Mouse (Mus musculus): ENCODE data around the gene Bcor.
A peak's percentile ranks its signal among the peaks of the same experiment; 100 is the strongest.

Gene Bcor

DNA sequence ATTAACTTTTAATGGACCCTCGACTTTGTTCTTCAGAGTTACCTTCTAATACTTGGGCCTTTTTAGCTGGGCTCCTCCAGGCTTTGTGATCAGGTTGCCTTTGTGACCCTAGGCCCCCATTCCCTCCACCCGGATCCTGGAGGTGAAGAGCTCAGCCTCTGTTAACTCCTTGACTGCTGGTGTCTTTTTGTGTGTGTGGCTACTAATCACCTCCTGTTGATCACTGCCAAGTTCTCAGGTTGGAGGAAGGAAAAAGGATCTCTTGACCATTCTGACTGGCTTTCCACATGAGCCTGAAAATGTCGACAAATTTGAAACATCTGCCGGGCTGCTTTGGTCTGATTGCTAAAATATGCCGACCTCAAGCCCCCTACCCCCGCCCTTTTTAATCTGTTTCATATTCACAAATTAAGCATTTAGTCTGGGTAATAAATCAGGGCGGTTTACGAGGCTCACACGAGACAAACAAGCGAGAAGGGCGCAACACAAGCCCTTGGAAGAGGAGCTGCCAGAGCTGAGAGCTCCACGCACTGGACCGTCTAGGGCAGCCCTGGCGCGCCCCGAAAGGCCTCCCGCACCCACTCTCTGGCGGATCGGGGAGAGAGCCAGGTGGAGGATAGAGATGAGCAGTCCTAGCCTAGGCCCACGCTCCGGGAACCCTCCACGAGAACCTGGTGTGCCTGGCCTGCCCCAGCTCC lies 33.6 kb downstream of the Bcor start:
- no peak for DNase-seq

DNA sequence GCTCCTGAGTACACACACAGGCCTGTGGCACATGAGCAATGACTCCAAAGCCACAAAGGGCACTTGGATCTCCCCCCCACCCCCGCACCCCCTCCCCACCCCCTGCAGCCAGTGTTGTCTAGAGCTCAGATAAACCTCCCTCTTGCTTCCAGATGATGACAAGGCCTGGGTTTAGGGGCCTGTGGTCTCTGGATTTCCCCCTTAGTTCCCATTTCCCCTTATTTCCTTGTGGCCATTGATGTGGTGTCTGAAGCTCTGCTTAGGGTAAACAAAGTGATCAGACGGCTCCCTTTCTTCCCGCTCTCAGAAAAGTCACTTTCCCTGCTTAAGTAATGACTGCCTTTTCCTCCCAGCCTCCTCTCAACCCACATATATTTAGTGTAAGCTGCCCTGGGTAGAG lies 35.6 kb downstream of the Bcor start:
- no peak for DNase-seq

DNA sequence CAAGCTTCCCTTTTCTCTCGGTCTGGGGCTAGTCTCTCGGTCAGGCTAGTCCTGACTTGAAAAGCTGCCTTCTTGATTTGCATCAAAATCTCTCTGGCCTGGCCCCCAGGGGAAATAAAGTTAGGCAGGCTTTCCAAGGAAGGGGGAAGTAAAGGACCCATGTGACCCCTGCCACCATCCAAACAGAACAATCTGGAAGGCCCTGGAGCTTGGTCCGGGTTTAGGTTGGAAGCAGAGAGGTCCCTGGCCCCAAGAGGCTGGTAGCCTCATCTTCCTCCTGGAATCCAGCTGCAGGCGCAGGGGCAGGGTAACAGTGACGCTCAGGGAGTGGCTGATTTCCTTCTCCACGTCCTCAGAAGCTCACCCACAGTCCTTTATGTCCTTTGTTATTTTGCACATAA lies 36.5 kb downstream of the Bcor start:
- no peak for DNase-seq

DNA sequence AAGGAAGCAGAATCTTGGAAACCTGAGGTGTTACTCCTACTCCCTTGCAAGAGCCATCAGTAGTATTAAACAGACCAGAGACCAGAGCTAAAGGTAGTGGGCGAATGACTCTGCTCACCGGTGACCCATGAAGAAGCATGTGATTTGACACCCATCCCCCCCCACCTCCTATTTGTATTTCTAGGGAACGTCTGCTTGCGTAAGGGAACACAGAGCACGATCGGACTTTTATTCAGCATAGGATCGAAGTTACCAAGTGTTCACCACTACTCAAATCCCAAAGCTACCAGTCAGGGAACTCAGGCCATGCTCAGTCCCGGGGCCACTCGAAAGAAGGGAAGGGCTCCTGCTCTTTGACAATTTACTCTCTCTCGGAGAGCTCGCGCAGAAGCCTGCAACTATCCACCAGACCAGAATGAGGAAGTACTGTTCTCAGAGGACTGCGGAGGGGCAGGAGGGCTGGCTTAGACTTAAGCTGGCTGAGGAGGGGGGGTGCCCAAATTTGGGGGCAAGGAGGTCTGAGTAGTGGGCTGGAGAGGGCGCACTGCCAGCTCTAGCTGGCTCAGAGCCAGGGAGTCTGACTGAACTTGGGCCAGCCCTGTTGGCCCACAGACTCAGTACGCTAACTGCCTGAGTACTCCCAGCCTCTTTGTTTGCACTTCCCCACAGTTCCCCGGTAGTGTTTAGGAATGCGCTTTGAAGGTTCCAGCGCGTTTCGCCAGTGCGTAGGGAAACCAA lies 37.4 kb downstream of the Bcor start:
- no peak for DNase-seq

DNA sequence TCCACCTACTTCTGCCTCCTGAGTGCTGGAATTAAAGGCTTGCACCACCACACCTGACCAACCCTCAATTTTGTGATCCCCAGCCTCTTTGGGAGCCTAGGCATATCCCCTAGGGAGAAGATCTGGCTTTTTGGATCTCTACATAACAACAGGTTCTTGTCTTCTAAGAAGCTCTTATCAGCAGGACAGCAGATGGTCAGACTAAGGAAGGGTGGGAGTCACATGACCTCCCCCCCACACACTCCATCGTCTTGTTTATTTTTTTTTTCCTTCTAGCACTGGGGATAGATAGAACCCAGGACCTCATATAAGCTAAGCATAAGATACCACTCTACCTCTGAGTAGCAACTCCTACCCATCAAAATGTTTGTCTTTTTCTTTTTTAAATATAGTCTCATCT lies 40.7 kb downstream of the Bcor start:
- DNase-seq: no peak

DNA sequence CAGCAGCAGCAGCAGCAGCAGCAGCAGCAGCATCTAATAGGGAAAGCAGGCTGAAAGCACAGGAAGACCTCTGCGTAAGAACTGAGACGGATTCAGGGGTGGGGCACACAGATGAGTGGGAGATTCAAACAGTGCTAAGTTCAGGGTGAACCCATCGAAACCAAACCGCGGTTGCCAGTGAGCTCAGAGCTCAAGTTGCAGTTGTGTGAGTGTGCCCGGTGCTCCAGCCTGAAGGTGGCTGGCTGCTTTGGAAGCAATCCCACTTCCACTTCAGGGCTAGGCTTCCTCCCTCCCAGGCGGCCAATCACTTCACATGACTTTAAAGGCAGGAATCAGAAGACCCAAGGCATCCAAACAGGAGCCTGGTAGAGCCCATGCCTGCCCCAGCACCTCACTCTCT lies 44.0 kb downstream of the Bcor start:
- DNase-seq: no peak

DNA sequence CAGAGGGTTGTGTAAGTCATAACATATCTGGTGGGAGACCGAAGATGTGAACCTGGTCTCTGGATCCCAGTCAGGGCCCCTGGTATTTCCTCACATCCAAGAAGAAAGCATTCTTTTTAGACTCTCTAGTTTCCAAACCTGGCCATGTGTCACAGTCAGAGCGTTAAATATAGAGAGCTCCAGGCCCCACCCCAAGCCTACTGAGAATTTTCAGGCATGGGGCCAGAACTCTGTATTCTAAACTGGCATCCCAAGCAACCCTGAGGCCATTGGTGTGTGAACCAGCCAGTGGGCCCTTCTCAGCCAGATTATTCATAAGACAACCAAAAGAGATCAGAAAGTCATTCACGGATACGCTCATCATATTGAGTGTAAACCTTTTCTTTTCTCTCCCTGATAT lies 48.0 kb downstream of the Bcor start:
- no peak for DNase-seq

DNA sequence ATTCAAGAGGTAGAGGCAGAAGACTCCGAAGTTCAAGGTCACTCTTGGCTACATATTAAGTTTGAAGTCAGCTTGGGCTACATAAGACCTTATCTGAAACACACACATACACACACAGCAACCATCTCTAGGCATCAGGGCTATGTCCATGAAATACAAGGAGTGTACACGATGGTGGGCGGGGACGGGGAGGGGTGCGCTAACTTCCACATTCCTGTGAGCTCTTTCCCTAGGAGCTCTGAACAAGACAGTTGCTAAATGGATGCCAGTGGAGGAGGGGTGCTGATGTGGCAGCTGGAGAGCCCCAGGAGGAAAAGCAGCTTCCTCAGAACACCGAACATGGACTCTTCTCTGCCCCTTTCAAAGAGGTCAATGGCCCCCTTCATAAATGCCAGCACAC lies 49.6 kb downstream of the Bcor start:
- no peak for DNase-seq

DNA sequence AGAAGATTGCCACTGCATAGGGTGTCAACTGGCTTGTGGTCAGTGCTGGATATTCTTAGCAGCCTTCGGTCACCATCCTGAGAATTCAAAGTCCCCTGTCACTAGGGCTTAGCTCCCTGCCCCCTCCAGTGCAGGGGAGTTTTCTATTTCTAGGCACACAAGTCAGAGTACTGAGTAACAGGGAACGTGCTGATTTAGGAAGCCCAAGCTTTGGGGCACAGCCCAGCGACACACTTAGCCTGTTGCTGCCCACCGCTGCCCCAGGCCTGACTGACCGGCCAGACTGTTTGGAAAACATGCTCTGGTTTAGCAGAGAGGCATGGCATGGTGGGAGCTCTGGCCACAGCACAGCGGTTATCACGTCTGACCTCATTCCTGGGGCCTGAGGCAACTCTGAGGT lies 54.8 kb downstream of the Bcor start:
- no peak for DNase-seq

DNA sequence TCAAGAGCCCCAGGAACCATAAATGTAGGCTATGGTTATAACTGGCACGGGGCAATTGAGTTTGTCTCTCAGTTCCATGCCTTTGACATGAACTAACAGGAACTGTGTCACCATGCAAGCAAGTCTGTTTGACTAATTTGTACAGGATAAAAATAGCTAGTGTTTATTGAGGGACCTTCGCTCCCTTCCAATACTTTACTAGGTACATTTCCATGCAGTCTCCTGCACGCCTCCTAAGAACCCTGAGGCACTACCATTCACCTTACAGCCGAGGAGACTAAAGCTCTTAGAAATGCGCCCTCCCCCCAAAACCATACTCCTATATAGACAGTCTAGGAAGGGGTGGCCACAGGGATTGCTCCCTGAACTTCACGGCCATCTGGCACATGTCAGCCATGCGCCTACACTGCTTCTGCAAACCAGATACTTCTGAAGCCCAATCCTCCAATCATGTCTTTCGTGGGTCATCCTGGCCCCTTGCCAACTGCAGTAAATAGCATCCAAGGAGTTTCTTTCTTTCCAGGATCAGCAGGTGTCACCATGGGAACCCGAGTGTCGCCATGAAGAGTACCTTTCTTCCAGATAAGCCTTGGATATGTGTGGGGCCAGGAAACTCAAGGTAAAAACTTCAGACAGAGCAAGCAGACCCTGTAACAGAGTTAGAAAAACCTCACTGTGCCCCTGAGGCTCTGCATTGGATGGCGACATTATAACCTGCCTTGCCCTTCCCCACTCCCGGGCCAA lies 63.2 kb downstream of the Bcor start:
- no peak for DNase-seq

DNA sequence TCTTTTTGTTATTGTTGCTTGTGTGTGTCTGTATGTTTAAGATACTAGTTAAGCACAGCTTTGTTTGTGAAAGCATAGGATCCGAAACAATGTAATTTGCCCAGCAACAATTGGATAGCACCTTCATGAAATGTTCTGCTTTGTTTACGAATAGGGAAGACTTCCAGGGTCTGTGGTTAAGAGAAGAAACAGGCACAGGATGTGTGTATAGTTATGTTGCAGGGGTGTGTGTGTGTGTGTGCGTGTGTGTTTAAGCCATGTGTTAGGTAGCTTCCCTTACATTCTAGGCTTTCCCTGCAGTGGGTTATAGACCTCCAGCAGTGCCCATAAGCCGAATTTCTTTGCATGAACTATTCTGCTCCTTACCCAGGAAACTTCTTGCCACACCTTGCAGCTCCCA lies 66.8 kb downstream of the Bcor start:
- DNase-seq: no peak

DNA sequence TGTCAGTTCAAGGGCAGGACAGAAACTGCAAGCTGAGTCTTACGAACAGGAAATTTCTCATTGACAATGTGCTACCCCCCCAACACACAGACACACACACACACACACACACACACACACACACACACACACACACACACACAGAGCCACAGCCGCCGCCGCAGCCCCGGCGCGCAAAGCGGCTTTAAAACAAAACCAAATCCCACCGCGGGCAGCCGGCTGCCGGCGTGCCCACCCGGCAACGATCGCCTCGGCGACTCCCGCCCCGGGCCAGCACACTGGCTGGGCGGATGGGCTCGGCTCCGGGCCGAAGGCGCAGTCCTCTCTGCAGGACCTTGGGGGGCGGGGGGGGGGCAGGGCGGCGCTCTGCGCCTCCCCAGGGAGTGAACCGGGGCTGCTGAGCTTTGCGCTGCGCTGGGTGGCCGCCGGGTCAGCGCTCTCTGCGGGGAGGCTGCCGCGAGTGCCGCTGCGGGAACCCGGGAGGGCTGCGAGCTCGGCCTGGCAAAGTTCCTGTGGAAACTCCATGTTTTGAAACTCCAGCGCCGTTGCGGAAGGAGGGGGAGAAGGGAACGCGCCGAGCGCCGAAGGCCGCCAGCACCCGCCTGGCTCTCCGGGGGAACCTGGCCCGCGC lies 68.6 kb downstream of the Bcor start:
- DNase-seq: peak; percentile 40

DNA sequence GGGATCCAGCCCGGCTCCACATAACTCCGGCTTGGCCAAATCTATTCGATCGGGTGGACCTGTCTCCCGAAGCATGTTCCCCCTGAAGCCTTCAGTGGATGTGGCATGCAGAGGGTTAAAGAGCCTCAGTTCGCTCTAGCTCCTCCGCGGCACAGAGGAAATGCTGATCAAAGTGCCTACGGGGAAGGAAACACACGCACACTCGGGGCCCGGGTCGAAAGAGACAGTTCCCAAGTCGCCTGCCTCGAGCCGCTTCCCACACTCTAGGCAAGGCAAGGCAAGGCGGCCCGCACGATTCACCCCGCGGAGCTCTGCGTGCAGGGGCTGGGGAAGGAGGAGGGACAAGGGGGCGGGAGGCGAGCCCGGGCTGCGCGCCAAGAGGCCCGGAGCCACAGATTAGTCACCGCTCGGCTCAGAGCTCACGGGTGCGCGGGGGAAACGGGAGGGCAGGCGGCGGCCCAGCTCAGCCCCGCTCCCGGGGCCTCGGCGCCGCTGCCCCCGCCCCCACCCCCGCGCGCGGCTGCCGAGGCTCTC lies 69.2 kb downstream of the Bcor start:
- DNase-seq: peak; percentile 63

DNA sequence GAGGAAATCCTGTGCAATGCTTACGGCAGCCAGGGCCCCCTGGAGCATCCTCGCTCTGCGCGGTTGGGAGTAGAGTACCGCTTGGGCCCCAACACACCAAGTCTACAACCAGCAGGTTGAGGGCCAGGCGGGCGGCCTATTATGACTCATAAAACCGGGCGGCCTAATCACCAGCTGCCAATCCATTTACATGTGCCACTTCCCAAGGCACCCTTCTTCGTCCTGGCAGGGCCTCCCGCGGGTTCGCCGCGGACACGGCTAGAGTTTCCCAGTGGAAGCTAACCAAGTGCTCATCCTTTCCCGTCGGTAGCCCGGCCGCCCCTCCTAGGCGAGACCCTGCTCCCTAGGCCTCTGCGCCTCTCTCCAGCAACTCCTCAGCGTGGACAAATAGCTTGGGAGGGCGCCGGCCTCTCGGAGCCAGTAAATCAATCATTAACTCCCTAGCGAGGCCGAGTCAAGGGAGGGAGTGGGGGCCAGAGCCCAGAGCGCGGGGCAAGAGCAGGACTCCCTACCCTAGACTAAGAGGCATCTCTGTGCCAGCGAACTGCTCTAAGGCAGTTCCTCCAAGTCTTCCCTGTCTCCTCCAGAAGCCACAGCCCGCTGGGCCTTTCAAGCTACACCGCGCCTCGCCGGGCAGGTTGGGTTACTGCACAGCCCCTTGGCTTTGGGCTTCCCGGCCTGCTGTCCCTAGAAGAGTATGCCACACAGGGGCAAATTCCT lies 69.8 kb downstream of the Bcor start:
- DNase-seq: no peak

DNA sequence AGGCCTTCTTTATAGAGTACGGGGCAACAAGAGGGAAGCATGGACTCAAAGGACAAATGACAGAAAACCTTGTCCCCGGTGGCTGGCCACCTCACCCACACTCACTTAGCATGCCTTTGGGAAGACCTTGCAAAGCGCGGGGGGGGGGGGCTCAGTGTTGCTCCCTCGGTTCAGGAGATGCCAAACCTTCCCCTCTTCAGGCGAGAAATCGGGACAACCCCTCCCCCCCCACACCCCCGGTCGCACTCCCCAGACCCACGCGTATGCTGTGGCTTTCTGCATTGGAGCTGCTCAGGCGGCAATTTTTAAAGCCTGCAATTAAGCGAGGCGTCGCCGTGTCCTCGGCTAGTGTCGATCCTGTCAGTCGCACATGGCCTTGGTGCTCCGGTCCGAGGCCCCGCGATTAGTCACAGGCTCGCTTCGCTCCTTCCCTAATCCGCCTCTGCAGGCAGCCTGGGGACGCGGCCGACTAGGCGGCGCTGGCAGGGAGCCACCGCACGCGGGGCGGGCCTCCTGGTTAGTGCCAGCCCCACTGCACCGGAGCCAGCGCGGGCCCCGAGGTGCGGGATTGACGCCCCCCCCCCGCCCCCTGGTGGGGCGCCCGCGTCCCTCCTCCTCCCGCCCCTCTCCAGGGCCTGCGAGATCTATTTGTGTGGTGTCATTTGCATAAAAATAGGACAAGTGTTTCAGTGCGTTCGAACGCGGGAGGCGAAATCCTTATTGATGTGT lies 70.6 kb downstream of the Bcor start:
- peak; percentile 45 for DNase-seq

DNA sequence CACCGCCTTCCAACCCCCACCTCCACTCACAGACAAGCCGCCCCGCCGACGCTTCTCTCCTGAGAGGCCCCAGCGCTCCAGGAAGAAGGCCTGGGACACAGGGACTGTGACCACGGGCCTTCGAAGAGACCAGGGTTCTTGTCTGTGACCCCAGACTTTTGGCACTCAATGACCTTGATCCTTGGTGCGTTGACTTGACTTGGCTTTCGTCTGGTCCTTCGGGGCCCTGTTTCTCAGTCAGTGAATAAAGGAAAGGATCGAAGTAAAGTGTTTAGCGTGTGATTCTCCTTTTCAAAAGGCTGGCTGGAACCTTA lies 71.2 kb downstream of the Bcor start:
- no peak for DNase-seq

DNA sequence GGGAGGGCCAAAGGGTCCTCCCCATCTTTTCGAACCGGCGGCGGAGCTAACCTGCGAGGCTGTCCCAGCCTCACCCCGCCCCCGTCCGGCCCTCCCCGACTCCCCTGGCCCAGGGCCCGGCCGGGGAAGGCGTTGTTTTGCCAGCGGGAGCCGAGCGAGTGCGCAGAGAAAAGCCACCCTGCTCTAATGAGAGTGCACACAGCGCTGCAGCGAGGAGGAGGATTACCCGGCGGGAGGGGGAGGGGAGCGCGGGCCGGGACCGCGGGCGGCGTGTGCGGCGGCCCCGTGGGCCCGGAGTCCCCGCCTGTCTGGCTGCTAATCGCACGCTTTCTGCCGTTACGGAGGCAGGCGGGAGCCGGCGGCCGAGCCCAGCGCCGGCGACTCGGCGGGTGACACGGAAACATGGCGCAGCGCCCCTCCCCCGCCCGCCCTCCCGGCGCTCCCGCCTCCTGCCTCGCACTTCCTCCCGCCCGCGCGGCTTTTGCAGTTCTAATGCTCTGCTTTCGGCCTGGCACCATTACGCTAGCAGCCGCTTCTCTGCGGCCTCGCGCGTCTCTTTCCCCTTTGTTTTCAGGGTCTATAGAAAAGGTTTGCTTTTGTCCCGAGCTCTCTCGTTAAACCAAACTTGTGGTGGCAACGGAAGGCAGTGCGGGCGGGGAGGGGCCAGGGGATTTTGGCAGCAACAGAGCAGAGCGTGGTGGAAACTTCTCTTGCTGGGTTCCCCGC lies 71.7 kb downstream of the Bcor start:
- peak; percentile 60 for DNase-seq

DNA sequence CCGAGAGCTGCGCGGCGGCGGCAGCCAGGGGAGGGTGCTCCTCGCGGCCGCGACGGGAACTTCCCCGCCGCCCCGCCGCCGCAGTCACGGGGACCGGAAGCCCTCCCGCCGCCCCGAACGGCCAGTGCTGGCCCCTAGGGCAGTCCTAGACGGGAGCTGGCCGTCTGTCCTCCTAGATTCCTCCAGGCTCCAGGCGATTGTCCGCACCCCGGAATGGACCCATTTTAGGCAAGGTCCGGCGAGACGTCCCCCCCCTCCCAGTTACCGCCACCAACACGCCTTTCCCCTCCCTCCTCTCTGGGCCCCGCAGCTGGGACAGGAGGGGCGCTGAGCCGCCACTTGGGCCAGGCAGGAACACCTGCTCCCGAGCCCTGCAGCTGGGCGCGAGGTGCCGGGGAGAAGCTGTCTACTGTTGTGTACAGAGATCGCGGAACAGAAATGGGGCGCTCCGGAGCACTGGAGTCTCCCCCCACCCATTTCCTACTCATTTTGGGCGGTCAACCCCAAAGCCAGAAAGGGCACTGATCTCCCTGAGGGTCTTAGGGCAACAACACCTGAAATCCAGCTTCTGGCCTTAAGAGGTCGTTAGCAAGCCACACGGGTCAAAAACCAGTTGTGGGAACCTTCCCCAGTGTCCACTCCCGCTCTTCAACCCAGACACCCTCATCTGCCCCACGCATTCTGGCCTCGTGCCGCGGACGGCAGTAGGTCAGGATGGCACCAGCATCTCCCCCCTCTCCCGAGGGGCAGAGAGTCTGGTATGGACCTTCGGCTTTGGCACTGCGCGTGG lies 72.4 kb downstream of the Bcor start:
- peak; percentile 58 for DNase-seq

DNA sequence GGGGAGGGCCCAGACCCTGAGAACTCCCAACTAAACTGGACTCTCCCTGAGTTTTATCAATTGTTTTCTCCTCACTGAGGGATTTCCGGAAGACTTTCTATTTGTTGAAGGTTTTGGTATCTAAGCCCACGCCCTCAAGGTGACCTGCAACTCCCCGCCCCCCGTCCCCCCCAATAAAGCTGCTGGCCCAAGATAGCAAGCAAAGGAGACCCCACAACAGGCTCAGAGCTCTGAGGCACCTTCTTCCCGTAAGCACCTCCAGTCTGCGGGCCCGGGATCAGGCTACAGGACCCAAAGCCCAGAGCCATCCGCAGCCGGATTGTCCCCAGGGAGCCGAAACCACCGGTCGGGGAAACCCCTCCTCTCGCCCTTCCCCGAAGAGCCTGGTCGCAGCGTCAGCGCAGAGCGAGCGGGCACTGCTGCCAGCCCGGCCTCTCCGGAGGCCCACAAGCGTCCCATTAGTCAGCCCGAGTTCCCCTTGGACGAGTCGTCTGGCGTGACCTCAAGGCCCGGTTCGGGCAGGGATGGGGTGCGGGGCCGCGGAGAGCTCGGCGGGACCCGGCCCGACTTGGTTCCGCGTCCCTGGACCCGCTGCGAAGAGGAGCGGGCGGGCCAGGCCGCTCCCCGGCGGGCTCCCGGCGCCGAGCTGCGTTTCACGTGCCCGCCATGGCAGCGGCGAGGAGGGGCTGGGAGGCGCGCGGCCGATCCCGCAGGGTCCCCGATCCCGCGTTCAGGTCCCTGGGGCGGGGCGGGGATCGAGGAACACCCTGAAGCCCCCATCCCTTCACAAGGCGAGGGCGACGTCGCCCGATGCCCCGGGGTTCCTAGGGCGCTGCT lies 73.3 kb downstream of the Bcor start:
- peak; percentile 56 for DNase-seq

DNA sequence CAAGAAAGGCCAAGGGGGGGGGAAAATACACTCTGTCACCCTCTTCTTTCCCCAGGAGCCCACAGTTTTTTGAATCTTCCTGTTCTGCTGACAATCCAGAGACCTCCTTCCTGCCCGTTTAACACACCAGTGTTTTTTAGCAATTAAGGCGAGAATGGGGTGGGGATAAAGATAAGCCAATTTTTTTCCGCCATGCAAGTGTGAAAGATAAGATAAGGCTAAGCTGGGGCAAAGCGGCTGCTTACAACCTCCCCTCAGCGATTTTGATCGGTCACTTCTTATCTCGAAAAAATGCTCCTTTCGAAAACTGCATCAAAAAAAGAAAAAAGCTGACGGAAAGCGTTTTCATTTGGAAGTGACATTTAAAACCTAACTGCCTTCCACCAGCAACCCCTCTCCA lies 74.2 kb downstream of the Bcor start:
- no peak for DNase-seq

Data from right cerebral cortex, postnatal 25 days (tissue).